Mouse (Mus musculus) cerebellum, adult 2 months (tissue): ENCODE results near the gene Kcnip2. TPM values are rescaled to one million over a fixed set of nuclear protein-coding genes. Genes with fewer than 3 reads are reported as not detected.

Experiments
- DNase-seq, 2 experiments: peaks; one replicate each; pipeline ENCODE4 v3.0.0; 2021
- H3K27ac ChIP-seq: fragments of 200-500 bp; 2 replicates; pipeline ENCODE4 v1.5.1; 2012; ENCODE audit warnings: low read length, control low read depth, inconsistent platforms; ENCODE audit not compliant: insufficient read depth
- H3K27me3 ChIP-seq: fragments of 200-500 bp; 2 replicates; pipeline ENCODE4 v1.6.1; 2012; ENCODE audit warnings: inconsistent platforms, mild to moderate bottlenecking, low read length, moderate library complexity; ENCODE audit not compliant: control insufficient read depth, insufficient read depth
- H3K4me1 ChIP-seq: fragments of 200-500 bp; 2 replicates; pipeline ENCODE4 v1.6.1; 2011; ENCODE audit warnings: low read length; ENCODE audit not compliant: control insufficient read depth, insufficient read depth
- H3K4me3 ChIP-seq: fragments of 200-500 bp; replicated peaks from 2 replicates; pipeline ENCODE3; 2011; ENCODE audit warnings: mild to moderate bottlenecking, low read depth, low read length, control low read depth; ENCODE audit not compliant: insufficient read depth
- CTCF ChIP-seq: fragments of 200-500 bp; IDR thresholded peaks from 2 replicates; pipeline ENCODE4 v1.5.1; 2011; ENCODE audit warnings: low read depth, mild to moderate bottlenecking, control low read depth, low read length, moderate library complexity, borderline replicate concordance; ENCODE audit not compliant: insufficient read depth
- POLR2A ChIP-seq: fragments of 200-500 bp; IDR thresholded peaks from 2 replicates; pipeline ENCODE4 v1.6.1; 2011; ENCODE audit warnings: low read length, control low read depth, borderline replicate concordance; ENCODE audit not compliant: insufficient read depth
- WGBS: fragments of 180-500 bp; shearing (Covaris S2); methylation state at CpG from one replicate; pipeline ENCODE4 v1.1.7; 2018; 5-methylcytosine and 5-hydroxymethylcytosine counted together
- polyA plus RNA-seq: library from polyadenylated mRNA; depleted of rRNA; stranded (reverse); fragments of >200 nt; gene quantifications from 2 replicates; pipeline ENCODE4 v1.2.3, GENCODE M21; 2012

Kcnip2 gene
- polyA plus RNA-seq, 1 experiment: 10.8 TPM

- Histone ChIP-seq H3K4me3 (peak overlapping the region; percentile 71), H3K27me3 (no peaks in the 10 kb centered on the region), H3K27ac (peak overlapping the region; percentile 58; the same call in 1 of the 2 replicates), H3K4me1 (peaks cover 5% of the 10 kb centered on the region)
- 33% methylated on average over 17 of the region's 17 CpGs for WGBS
- DNase-seq: peak; percentile 24 to 31
- TF ChIP-seq POLR2A (no peak), CTCF (no peak)
Measured at GRCm38 (mm10) chr19:45783933-45784576, 31.8 kb downstream of the Kcnip2 start.

DNA sequence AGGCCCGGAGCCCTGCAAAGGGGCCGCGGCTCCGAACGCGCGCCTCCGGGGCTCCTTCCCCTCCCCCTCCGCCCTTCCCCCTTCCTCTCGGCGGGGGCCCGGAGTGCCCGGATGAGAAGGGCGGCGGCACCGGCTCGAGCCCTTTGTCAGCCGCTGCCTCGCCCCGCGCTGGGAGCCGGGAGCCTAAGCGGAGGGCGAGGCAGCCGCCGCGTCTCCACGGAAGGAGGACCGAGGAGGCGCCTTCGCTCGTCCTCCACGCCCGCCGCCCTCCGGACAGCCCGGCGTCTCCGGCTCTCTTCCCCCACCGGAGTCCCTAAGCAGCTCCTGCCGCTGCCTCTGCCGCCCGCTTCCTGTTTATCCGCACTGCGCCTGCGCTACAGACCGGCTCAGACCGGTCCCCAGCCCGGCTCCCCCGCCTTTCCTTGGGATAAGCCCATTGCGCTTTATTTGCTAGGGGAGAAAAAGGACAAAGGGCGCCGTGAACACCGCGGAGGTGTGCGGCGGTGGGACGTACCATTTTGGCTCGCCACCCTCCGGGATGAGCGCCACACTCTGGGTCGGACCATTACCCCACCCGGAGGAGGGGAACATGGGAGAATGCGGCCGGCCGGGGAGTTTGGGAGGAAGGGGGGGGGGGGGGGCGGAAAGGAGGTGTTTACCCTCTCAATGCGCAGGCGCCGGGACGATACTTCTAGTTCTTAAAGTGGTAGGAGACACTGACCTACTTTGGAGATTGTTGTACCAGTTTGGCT is 32.5 kb downstream of the Kcnip2 start, which contains the start of gene Mgea5:
Mgea5 (minus strand) TSS at position 657 of the 752 bp plus-strand sequence.
- peaks cover 5% of the 10 kb centered on the region for H3K4me1 ChIP-seq
- TF ChIP-seq POLR2A: peak; percentile 81
- TF ChIP-seq CTCF: no peak
- under 1% methylated on average over 64 of the region's 71 CpGs for WGBS
- H3K27me3 ChIP-seq: no peaks in the 10 kb centered on the region
- H3K27ac ChIP-seq: peak within 1 kb of the TSS; percentile 95
- peak; percentile 98 to 100 for DNase-seq
- H3K4me3 ChIP-seq: peak within 1 kb of the TSS; percentile 71

DNA sequence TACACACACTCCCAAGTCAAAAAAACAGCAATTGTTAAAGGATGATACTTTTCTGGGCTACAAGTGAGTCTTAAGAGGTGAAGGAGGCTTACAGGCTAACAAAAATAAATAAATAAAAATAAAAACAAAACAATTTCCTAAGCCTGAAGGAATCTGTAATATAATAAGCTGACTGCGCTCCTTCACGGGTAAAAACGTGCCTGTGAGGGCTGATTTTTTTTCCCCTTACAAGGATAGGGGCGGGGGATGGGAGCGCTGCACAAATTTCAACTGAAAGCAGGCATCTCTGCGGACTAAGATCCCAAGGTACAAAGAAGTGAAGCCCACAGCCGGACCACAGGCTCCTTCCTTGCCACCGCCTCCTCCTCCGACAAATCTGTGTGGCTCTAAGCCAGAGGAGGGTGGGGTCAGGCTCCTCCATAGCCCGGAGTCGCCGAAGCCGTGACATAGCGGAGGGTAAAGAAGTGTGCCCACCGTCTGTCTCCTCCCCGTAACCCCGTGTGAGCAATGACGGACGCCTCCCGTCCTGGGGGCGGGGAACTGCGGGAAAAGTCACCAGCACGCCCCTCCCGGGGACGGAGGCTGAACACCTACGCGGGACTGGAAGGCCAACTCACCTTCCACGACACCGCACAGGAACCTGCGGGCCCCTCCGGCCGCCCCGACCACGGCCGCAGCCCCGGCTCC is 33.4 kb downstream of the Kcnip2 start:
- under 1% methylated on average over 36 of the region's 36 CpGs for WGBS
- Histone ChIP-seq H3K27me3 (no peaks in the 10 kb centered on the region), H3K4me1 (peaks cover 5% of the 10 kb centered on the region), H3K27ac (peak overlapping the region; percentile 95), H3K4me3 (peak overlapping the region; percentile 65)
- TF ChIP-seq POLR2A: no peak
- TF ChIP-seq CTCF: no peak
- peak; percentile 71 to 77 for DNase-seq

GRCm38 (mm10) chr19:45781676-45782075 is 34.2 kb downstream of the Kcnip2 start:
- H3K27me3 ChIP-seq: no peaks in the 10 kb centered on the region
- no peak for DNase-seq
- peak overlapping the region; percentile 45 for H3K4me3 ChIP-seq
- H3K27ac ChIP-seq: no peak overlapping the region
- H3K4me1 ChIP-seq: peaks cover 5% of the 10 kb centered on the region
- TF ChIP-seq POLR2A (no peak), CTCF (no peak)
- 19% methylated on average over 8 of the region's 8 CpGs for WGBS

GRCm38 (mm10) chr19:45780350-45780915 is 35.4 kb downstream of the Kcnip2 start:
- Histone ChIP-seq H3K4me1 (peaks cover 5% of the 10 kb centered on the region), H3K27ac (no peak overlapping the region), H3K27me3 (no peaks in the 10 kb centered on the region), H3K4me3 (peak overlapping the region; percentile 44)
- no peak for TF ChIP-seq CTCF
- no peak for TF ChIP-seq POLR2A
- DNase-seq: no peak
- WGBS: 47% methylated on average over 13 of the region's 13 CpGs

GRCm38 (mm10) chr19:45775486-45775885 is 40.4 kb downstream of the Kcnip2 start:
- TF ChIP-seq CTCF: no peak
- TF ChIP-seq POLR2A: no peak
- peaks cover 3% of the 10 kb centered on the region for H3K4me1 ChIP-seq
- 61% methylated on average over 2 of the region's 2 CpGs for WGBS
- H3K27me3 ChIP-seq: no peaks in the 10 kb centered on the region
- no peak overlapping the region for H3K27ac ChIP-seq
- no peak overlapping the region for H3K4me3 ChIP-seq
- no peak for DNase-seq

DNA sequence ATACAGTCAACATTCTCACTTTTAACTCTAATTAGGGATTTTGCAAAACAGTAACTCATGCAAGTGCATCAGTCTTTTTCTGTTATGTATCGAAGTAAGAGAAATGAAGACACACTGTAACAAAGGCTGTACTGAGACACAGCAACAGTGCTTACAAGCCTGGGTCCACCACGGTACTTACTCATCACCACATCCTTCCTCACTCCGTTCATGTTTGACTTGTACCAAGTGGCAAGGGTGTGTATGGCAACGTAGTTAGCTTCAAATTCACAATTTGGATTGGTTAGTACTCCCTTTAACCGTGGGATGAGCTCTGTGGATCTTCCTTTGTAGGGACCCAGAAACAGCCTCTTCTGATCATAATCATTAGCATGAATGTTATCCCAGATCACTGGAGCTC is 44.4 kb downstream of the Kcnip2 start:
- H3K27me3 ChIP-seq: no peaks in the 10 kb centered on the region
- WGBS: 83% methylated on average over 5 of the region's 5 CpGs
- TF ChIP-seq CTCF: no peak
- TF ChIP-seq POLR2A: no peak

More for the DNA sequence above, 44.4 kb downstream of the Kcnip2 start:
- Histone ChIP-seq H3K27ac (no peak overlapping the region), H3K4me3 (no peak overlapping the region), H3K4me1 (no peaks in the 10 kb centered on the region)
- no peak for DNase-seq
